Mouse (Mus musculus) c-Kit-positive CD71-positive TER-119-positive erythroid progenitor cells, embryonic 14.5 days (primary cell): ENCODE results near the gene Iqsec3.

Experiments used
- DNase-seq: peaks from one replicate; pipeline ENCODE4 v3.0.0-alpha.2; 2013; ENCODE audit warnings: low spot score

Iqsec3 gene

GRCm38 (mm10) chr6:121366537-121366936 lies 106.9 kb downstream of the Iqsec3 start:
- DNase-seq: peak; percentile 10

GRCm38 (mm10) chr6:121363956-121364355 lies 109.5 kb downstream of the Iqsec3 start:
- no peak for DNase-seq

- DNase-seq: no peak
Measured at GRCm38 (mm10) chr6:121363061-121363460, 110.4 kb downstream of the Iqsec3 start.

- no peak for DNase-seq
Measured at GRCm38 (mm10) chr6:121357232-121357631, 116.2 kb downstream of the Iqsec3 start.

GRCm38 (mm10) chr6:121356041-121356440 lies 117.4 kb downstream of the Iqsec3 start:
- DNase-seq: no peak

- DNase-seq: no peak
Measured at GRCm38 (mm10) chr6:121352276-121352675, 121.2 kb downstream of the Iqsec3 start.

GRCm38 (mm10) chr6:121346428-121346827 lies 127.0 kb downstream of the Iqsec3 start:
- DNase-seq: no peak

GRCm38 (mm10) chr6:121344329-121344728 lies 129.1 kb downstream of the Iqsec3 start:
- no peak for DNase-seq

GRCm38 (mm10) chr6:121343771-121344123 lies 129.7 kb downstream of the Iqsec3 start:
- no peak for DNase-seq

- DNase-seq: no peak
Measured at GRCm38 (mm10) chr6:121343026-121343770, 130.3 kb downstream of the Iqsec3 start, which contains the start of gene Slc6a12. Gene Slc6a12, plus strand, starts transcription at chr6:121343076.

- DNase-seq: no peak
Measured at GRCm38 (mm10) chr6:121341650-121342049, 131.8 kb downstream of the Iqsec3 start.

GRCm38 (mm10) chr6:121338519-121338896 lies 135.0 kb downstream of the Iqsec3 start:
- no peak for DNase-seq

- peak; percentile 79 for DNase-seq
Measured at GRCm38 (mm10) chr6:121337770-121338518, 135.5 kb downstream of the Iqsec3 start.

- DNase-seq: no peak
Measured at GRCm38 (mm10) chr6:121337229-121337628, 136.2 kb downstream of the Iqsec3 start.

- DNase-seq: peak; percentile 69
Measured at GRCm38 (mm10) chr6:121336558-121336957, 136.9 kb downstream of the Iqsec3 start.

GRCm38 (mm10) chr6:121335841-121336240 lies 137.6 kb downstream of the Iqsec3 start:
- no peak for DNase-seq

GRCm38 (mm10) chr6:121329848-121330508 lies 143.5 kb downstream of the Iqsec3 start:
- DNase-seq: no peak

- no peak for DNase-seq
Measured at GRCm38 (mm10) chr6:121328417-121328884, 145.0 kb downstream of the Iqsec3 start.

- no peak for DNase-seq
Measured at GRCm38 (mm10) chr6:121326486-121327069, 146.9 kb downstream of the Iqsec3 start.

- DNase-seq: no peak
Measured at GRCm38 (mm10) chr6:121325740-121326139, 147.7 kb downstream of the Iqsec3 start.

- no peak for DNase-seq
Measured at GRCm38 (mm10) chr6:121325298-121325697, 148.2 kb downstream of the Iqsec3 start.
